Mouse (Mus musculus) cerebellum, adult (tissue): ENCODE results near the gene Usp53.

Experiments used
- ATAC-seq: cut with Nextera tagmentation; 2 replicates; pipeline ENCODE4 v1.9.2; 2017; ENCODE audit warnings: mild to moderate bottlenecking, moderate library complexity, mixed read lengths; ENCODE audit not compliant: insufficient number of reproducible peaks, low FRiP score, low TSS enrichment

Gene Usp53

DNA sequence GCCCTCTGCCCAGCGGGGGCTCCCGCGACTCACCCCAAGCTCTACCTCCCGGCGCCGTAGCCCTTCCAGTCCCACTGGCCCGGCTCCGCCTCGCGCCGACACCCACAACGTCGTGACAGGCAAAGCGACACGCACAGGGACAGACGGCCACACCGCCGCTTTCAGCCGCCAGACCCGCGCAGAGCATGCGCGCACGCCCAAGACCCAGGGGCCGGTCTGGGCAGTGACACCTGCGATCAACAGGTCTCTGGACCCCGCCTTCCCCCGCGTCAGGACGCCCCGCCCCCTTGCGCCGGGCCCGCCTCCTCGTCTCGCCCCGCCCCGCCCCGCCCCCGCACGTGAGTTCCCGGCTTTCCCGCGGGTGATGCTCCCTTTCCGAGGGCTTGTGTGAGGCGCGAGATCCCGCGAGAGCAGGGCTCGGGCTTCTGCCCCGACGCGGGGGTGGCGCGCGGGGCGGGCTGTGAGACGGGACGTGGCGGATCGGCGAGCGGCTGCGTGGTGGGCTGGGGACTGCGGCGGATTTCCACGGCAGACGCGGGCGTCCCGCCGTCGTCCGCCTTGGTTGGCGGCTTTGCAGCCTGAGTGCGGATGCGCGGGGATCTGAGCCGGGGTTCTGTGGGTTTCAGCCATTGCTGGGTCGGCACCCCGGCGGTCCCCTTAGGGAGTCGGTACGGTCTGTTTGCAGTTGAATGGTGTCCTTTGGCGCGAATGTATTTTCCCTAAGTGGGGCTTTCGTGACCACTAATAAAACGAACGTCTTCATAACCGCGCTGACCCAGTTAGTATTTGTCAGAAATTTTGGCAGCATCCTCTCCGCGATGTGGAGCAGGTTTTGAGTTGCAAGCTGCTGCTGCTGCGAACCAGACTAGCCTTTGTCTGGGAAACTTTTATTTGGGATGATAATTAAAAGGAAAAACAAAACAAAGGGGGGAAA lies at the start of gene Usp53:
Usp53 (minus strand) TSS at position 262 of the 934 bp plus-strand sequence.
- peak; percentile 95 for ATAC-seq

DNA sequence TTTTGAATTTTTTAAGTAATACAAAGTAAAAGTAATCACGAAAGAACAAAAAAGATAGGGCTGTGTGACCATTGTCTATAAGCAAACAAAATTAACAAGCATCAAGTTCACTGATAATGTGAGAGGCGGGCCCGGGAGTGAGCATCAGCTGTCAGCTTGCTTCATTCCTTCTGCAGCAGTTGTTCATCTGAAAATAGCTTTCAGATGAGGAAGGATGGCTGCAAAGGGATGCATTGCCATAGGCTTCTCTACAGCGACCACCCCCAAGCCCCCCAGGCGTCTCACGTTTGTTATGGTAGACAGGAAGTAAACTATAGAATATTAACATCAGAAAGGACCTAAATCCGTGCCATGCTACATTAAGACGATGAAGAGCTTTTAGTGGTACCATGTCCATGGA lies 49.5 kb upstream of the Usp53 start:
- ATAC-seq = no peak

DNA sequence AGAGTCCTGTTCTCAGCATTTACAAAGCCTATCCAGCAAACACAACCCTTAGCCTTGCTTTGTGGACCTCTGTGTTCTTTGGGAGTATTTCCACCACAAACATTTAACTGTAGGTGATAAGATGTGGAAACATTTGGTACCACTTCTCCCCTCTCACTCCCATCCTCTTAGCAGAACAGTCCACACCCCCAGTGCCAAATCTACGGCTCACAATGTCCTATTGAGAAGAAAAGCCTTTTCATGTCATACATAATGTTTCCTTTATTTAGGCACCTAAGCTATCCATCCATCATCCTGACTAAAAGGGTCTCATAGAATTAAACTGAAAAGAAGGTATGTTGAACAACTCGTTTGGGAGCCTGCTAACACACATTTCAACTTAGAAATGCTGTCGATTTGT lies 41.3 kb upstream of the Usp53 start:
- no peak for ATAC-seq

DNA sequence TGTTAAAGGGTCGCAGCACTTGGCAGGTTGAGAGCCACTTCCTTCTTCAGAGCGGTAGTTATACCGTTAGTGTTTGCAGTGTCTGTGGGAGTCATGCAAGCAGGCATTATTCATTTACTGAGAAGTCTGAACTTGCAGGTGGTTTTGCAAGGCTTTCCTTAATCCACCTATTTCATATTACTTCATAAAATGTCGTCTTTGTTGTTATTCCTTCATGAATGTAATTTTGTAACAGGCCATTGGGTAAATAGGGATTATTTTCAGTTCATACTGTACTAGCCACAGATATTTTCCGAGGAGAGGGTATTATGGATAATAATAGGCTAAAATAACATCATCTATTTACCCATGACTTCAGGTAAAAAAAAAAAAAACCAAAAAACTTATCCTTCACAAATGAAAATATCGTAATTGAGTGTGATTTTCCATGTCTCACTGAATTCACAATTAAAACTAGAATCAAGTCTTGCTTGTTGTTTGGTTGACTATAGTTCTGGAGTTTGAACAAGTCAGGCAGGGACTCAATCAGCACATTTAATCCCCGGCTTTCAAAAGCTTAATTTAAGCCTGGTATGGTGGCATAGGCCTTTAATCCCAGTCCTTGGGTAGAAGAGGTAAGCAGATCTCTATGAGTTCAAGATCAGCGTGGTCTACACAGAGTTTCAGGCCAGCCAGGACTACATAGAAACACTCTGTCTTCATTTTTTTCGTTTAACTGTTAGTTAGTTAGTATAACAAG lies 40.4 kb upstream of the Usp53 start:
- ATAC-seq = no peak

DNA sequence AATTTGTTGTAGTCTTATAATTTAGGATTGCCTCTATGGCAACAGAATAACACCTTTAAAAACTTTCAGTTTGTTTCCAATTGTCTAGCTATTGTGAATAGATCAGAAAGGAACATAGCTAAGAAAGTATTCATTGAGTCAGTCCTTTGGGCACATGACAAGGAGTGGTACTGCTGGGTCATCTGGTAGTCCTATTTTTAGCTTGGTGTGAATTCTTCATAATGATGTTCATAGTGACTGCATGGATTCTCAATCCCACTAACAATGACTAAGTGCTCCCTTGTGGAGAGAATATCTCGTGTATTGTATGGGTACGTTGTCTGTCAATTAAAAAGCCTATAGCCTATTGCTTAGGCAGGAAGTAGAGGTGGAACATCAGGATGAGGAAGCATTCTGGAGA lies 34.5 kb upstream of the Usp53 start:
- ATAC-seq = no peak

DNA sequence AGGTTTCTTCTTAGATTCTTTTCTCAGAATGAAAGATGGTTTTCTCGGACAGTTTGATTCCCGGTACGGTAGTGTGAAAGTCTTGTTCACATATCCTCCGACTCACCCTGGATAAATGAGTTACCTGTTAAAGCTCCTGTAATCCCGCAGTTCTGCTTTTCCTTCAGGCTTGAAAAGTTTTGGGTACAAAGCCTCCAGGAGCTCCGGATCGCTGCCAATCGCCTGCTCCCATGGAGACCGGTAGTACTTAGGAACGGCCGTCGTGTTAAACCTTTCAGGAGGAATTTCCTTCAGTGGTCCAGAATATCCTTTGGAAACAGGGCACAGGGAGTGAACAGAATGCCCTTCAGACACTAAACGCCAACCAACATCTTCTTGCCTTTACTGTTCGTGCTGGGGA lies 29.2 kb upstream of the Usp53 start:
- no peak for ATAC-seq

DNA sequence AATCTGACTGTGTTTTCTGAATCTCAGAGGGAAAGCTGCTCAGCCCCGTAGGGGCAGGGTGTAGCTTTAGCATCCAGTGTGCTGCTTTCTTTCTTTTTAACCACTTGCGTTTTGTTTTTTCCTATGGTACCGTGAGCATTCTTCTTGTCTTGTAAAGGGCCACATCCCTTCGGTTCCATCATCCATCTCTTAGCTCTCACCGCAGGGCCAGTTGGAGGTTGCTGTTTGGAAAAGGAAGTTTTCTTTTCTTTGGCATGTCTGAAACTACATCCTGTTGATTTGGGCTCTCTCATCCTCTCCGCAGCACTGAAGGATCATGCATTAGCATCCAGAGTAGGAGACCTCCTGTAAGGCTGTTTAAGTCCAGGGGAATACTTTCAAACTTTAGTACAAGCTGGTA lies 25.1 kb upstream of the Usp53 start:
- no peak for ATAC-seq

DNA sequence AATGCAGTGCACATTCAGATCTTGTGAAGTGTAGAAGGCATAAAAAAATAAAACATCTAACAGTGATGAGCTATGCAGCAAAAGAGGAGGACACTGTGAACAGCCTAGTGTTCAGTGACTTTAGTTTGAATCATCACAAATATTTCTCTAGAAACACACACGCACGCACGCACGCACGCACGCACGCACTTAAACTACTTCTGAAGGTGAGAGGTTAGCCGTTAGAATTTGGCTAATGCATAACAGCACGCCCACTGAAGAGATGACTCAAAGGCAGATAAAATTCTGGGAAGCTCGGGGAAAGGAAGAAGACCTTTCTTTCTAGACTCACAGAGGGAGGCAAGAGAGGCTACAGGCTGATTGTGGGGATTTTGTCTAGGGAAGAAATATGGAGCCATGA lies 23.1 kb upstream of the Usp53 start:
- ATAC-seq = no peak

DNA sequence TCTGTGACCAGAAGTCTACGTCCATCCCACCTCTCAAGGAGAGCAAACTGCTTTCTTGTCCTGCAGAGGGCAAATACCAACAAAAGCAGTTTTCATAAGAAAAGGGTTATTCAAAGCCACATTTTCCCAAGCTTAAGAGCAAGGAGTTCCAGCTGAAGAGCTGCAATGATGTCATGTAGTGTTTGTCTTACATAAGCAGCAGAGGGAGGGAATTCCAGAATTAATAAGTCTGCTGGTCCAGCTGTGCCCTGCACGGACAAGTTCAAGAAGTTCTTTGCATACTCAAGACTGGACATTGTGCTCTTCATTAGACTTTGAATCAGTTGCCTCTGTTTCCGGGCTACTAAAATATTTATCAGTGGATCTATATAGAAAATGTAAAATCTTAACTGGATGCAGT lies 16.7 kb upstream of the Usp53 start:
- ATAC-seq = no peak

DNA sequence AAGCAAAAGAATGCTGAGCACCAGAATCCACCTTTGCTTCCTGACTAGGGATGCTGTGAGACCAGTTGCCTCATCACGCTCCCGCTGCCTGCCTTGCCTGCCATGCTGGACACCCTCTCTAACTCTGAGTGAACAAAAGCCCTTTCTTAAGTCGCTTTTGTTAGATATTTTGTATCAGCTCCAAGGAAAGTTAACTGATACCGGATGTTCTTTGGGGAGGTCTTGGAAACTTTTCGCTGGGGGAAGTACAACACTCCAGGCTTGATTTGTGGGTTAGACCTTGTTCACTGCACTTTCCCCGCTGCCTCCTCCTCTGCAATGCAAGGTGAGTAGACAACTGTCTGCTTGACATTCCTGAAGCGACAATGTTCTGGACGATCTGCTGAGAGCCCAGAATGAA lies 14.2 kb upstream of the Usp53 start:
- ATAC-seq = no peak

DNA sequence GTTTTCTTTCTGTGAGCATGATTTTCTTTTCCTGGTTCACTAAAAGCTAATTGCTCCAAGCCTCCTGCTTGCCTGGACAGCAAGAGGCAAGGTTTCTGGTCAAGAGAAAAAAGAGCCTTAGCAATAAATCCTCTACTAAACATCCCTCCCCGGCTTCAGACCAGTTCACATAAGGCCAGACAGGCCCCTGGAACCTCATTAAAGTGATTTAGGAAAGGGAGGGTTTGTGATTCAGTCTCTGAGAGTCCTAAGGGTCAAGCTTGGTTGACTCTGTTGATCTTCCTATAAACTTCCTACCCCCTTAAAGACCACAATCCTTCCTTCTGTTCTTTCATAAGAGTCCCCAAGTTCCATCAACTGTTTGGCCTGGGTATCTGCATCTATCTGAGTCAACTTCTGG lies 12.7 kb upstream of the Usp53 start:
- ATAC-seq = no peak

DNA sequence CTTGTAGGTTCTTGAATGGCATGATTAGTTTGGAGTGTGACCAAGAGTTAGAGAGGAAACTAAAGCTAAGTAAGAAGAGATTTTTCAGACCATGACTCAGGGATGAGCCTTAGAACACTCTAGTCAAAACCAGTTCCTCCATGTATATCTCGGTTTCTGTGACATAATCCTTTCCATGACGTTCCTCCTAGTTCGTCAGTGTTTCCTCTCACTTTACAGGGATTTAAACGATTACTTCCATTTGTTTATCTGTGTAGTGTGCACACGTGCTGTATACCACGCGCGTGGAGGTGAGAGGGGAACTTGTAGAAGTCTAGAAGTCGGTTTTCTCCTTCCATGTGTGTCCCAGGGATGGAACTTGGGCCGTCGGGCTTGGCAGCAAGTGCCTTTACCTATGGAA lies 2.6 kb upstream of the Usp53 start:
- no peak for ATAC-seq

DNA sequence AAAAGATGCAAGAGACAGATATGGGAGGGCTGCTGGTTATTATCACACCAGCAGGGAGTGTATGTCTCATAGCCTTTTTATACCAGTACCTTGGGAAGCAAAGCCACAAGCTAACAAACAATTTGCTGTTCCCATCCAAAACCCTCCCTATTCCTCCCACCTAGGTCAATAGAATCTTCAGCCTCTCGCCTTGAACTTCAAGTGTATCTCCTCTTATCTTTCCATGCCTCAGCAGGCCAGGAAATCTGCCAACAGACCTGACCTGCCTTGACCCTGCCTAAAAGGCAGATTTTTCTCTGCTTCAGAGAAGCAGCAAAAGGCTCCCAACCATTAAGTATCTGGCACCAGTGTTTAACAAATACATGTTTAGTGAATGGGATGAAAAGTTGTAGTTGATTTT lies 2.1 kb upstream of the Usp53 start:
- ATAC-seq = no peak

DNA sequence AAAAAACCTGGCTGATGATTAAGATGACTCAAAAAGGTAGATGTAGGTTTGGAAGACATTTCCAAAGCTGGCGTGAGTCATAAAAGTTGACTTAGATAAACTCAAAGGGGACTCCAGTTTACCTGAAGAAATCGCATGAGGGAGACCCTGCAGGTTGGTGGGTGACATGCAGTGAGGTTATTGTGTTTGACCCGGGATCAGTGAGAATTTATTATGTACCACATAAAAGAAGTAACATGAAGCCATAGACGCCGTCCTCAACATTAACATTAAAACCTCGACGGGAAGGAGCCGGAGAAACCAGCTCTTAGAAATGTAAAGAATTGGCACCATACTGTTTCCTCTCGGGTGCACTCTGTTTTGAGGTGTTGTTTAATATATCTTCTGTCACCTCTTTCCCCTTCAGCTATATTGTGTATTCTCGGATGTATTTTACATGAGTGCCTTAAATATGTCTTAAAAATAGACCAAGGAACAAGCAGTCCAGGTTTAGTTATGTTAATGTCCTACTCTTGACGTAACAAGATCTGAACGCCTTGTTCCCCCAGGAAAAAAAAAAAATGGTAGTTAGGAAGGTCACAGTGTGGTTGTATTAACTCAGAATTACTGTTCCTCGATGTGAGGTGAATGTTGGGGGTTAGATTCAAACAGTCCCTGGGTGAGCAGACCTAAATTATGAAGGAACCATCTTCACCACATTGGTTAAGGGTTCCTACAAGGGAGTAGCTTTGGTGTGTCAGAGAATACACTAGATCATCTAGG lies 1.1 kb upstream of the Usp53 start:
- ATAC-seq = no peak

DNA sequence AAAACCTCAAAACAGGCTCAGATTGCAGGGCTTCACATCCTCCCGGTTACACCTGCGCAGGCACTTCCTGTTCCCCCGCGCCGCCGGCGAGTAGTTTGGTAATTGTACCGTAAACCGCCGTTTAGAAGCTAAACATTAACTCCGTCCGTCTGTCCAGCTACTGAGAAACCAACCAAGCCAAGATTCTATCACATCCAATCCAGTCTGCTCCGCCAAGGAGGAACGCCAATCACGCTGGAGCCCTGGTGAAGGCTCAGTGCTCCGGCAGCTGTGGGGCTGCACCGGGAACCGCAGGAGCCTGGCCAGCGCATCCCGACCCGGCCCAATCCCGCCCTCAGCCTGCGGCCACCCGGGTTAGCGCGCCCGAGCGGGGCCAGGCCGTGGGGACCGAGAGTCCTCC lies 461 bp downstream of the Usp53 start:
- ATAC-seq = no peak

DNA sequence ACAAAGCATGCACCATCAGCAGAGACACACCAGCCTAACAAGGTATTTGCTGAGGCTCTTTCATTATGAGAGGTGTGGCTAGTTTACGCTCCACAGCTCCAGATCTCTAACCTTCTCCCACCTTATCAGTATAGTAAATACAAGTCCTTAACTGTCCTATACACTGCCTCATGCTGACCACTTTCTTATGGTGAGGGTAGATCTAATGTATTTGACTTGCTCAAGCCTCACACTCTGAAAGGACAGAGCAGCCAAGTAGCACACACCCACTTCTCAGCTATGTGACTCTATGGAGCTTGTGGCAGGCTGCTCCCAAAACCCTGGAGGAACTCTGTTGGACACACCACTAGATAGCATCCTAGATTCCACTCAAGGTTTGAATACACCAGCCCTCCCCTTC lies 8.3 kb downstream of the Usp53 start:
- ATAC-seq = no peak

DNA sequence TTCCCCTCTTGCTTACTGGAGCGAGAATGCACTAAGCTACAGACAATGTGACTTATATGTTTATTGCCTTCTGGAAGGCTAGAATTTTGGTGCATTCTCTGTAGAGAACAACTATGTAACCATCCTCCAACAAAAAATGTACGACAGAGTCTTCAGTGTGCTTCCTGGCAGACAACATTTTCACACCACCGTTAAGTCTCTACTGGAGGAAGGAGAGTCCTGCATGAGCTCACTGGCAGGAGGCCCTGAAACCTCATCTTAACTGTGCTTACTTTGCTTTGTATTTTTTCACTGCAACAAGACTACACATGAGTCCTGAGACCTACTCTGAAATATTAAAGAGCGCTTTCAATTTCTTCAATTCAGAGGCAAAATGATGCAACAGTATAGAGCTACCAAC lies 8.9 kb downstream of the Usp53 start:
- no peak for ATAC-seq

DNA sequence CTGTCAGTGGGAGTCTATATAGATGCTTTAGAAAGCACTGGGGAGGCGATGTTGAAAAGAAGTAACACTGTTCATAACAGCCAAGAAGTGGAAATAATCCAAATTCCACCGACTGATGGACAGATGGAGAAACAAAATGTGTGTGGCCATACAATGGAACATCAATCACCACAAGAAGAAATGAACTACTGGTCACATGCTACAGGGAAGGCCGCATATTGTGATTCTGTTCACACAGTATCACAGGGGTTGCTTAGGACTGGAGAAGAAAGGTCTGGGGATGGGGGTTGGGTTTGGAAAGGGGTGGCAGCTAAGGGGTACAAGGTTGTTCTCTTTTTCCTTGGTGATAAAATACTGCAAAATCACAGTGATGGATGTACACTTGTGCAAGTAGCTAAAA lies 9.5 kb downstream of the Usp53 start:
- ATAC-seq = no peak

DNA sequence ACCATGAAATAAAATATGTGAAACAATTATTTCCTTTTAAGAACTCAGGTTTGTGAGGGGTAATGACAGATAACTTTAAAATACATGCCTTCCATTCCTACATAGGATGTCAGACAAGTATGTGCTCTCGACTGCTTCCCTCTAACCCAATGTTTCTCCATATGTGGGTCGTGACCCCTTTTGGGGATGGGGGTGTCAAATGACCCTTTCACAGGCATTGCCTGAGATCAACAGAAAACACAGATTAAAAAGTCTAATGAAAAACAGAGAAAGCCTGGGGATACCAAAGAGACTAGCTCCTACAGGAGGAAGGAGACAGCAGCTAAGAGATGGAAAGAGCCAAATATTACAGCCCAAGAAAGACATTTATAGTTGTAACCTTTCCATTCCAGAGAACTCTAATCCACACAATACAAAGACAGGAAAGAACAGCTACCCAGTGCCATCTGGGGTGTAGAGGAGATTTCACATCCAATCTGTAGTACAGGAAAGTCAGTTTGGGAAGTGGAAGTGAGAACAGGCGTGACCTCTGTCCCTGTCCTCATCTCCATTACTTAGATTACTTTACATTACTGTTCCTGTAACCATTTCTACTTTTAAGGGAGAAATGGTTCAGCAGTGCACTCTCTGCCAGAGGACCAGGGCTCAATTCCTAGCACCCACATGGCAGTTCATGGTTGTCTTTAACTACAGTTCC lies 12.0 kb downstream of the Usp53 start:
- no peak for ATAC-seq

DNA sequence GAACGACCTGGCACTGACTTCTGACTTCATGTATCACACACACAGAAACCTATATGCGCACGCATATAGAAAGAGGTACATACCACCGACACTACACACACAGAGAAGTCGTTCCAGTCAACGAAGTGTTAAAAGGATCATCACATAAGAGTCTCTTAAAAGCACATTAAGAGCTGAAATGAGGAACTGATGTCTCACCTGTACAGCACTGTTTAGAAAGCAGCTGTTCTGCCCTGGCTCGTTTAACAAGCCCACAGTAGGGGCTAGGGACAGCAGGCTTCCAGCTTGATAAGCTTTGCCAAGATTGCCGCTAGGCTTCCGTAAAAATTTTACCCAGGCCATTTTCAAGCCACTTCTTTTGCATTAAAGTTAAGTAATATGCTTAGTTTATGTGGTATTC lies 15.9 kb downstream of the Usp53 start:
- ATAC-seq = no peak
